Mouse (Mus musculus): ENCODE data around the gene Psmb5.

Psmb5 gene

GRCm38 (mm10) chr14:54617897-54618365 is at the start of gene Psmb5:
Gene Psmb5, minus strand, starts transcription at chr14:54618022.
- Histone ChIP-seq H3K4me3 (replicated peaks; ENCODE audit: low read length) (peak within 1 kb of the TSS; percentile 86), H3K36me3 (ENCODE audit: insufficient read depth, low read length) (peaks cover 31% of the 10 kb centered on the region), H3K27me3 (ENCODE audit: insufficient read depth, low read length) (no peaks in the 10 kb centered on the region), H3K4me1 (replicated peaks; ENCODE audit: low read depth, low read length) (peaks cover 27% of the 10 kb centered on the region), H3K9me3 (ENCODE audit: low read length) (no peaks in the 10 kb centered on the region; the same call in 1 of the 2 replicates)
- no peak for TF ChIP-seq NANOG (IDR thresholded peaks at IDR 0.05; ENCODE audit: borderline replicate concordance, low read length)
- no peak for TF ChIP-seq CTCF (conservative IDR thresholded peaks at IDR 0.05; ENCODE audit: low read length)

- Histone ChIP-seq H3K9me3 (ENCODE audit: low read length) (no peaks in the 10 kb centered on the region), H3K4me1 (replicated peaks; ENCODE audit: low read depth, low read length) (peaks cover 5% of the 10 kb centered on the region), H3K36me3 (ENCODE audit: insufficient read depth, low read length) (peaks cover 88% of the 10 kb centered on the region), H3K27me3 (ENCODE audit: insufficient read depth, low read length) (no peaks in the 10 kb centered on the region), H3K4me3 (replicated peaks; ENCODE audit: low read length) (no peak overlapping the region)
- no peak for TF ChIP-seq POU5F1 (IDR thresholded peaks at IDR 0.05; ENCODE audit: borderline replicate concordance, low read length)
- no peak for TF ChIP-seq NANOG (IDR thresholded peaks at IDR 0.05; ENCODE audit: borderline replicate concordance, low read length)
- no peak for TF ChIP-seq CTCF (conservative IDR thresholded peaks at IDR 0.05; ENCODE audit: low read length)
These were observed 46.8 kb upstream of the Psmb5 start for GRCm38 (mm10) chr14:54664477-54665222.

- H3K36me3 ChIP-seq (ENCODE audit: insufficient read depth, low read length) = peaks cover 92% of the 10 kb centered on the region
These were observed 42.2 kb upstream of the Psmb5 start for GRCm38 (mm10) chr14:54660009-54660408.

GRCm38 (mm10) chr14:54653496-54653895 is 35.7 kb upstream of the Psmb5 start:
- TF ChIP-seq CTCF (conservative IDR thresholded peaks at IDR 0.05; ENCODE audit: low read length) = no peak
- no peak for TF ChIP-seq POU5F1 (IDR thresholded peaks at IDR 0.05; ENCODE audit: borderline replicate concordance, low read length)
- TF ChIP-seq NANOG (IDR thresholded peaks at IDR 0.05; ENCODE audit: borderline replicate concordance, low read length) = no peak
- H3K36me3 ChIP-seq (ENCODE audit: insufficient read depth, low read length) = peaks cover 75% of the 10 kb centered on the region
- H3K4me1 ChIP-seq (replicated peaks; ENCODE audit: low read depth, low read length) = peaks cover 58% of the 10 kb centered on the region
- no peaks in the 10 kb centered on the region for H3K27me3 ChIP-seq (ENCODE audit: insufficient read depth, low read length)
- no peaks in the 10 kb centered on the region for H3K9me3 ChIP-seq (ENCODE audit: low read length)
- peak overlapping the region; percentile 93 for H3K4me3 ChIP-seq (replicated peaks; ENCODE audit: low read length)

More at GRCm38 (mm10) chr14:54660009-54660408, 42.2 kb upstream of the Psmb5 start:
- Histone ChIP-seq H3K27me3 (ENCODE audit: insufficient read depth, low read length) (no peaks in the 10 kb centered on the region), H3K4me1 (replicated peaks; ENCODE audit: low read depth, low read length) (peaks cover 15% of the 10 kb centered on the region), H3K9me3 (ENCODE audit: low read length) (no peaks in the 10 kb centered on the region), H3K4me3 (replicated peaks; ENCODE audit: low read length) (no peak overlapping the region)
- TF ChIP-seq NANOG (IDR thresholded peaks at IDR 0.05; ENCODE audit: borderline replicate concordance, low read length) (no peak), CTCF (conservative IDR thresholded peaks at IDR 0.05; ENCODE audit: low read length) (peak; percentile 40; the same call in 1 of the 2 replicates)

GRCm38 (mm10) chr14:54652787-54653186 is 35.0 kb upstream of the Psmb5 start:
- H3K36me3 ChIP-seq (ENCODE audit: insufficient read depth, low read length) = peaks cover 75% of the 10 kb centered on the region
- H3K4me1 ChIP-seq (replicated peaks; ENCODE audit: low read depth, low read length) = peaks cover 65% of the 10 kb centered on the region
- peak overlapping the region; percentile 93 for H3K4me3 ChIP-seq (replicated peaks; ENCODE audit: low read length)
- H3K27me3 ChIP-seq (ENCODE audit: insufficient read depth, low read length) = no peaks in the 10 kb centered on the region
- TF ChIP-seq POU5F1 (IDR thresholded peaks at IDR 0.05; ENCODE audit: borderline replicate concordance, low read length) = no peak
- TF ChIP-seq NANOG (IDR thresholded peaks at IDR 0.05; ENCODE audit: borderline replicate concordance, low read length) = no peak
- no peak for TF ChIP-seq CTCF (conservative IDR thresholded peaks at IDR 0.05; ENCODE audit: low read length)
- no peaks in the 10 kb centered on the region for H3K9me3 ChIP-seq (ENCODE audit: low read length)

- Histone ChIP-seq H3K36me3 (ENCODE audit: insufficient read depth, low read length) (peaks cover 77% of the 10 kb centered on the region), H3K4me1 (replicated peaks; ENCODE audit: low read depth, low read length) (peaks cover 72% of the 10 kb centered on the region), H3K4me3 (replicated peaks; ENCODE audit: low read length) (peak overlapping the region; percentile 93), H3K27me3 (ENCODE audit: insufficient read depth, low read length) (no peaks in the 10 kb centered on the region), H3K9me3 (ENCODE audit: low read length) (no peaks in the 10 kb centered on the region)
- TF ChIP-seq CTCF (conservative IDR thresholded peaks at IDR 0.05; ENCODE audit: low read length) (no peak), POU5F1 (IDR thresholded peaks at IDR 0.05; ENCODE audit: borderline replicate concordance, low read length) (no peak), NANOG (IDR thresholded peaks at IDR 0.05; ENCODE audit: borderline replicate concordance, low read length) (no peak)
These were observed 33.7 kb upstream of the Psmb5 start for GRCm38 (mm10) chr14:54651556-54651955.

- Histone ChIP-seq H3K4me3 (replicated peaks; ENCODE audit: low read length) (0 out of 2 replicates have a peak overlapping the region, but pooled peaks have one; percentile 17), H3K4me1 (replicated peaks; ENCODE audit: low read depth, low read length) (peaks cover 78% of the 10 kb centered on the region), H3K9me3 (ENCODE audit: low read length) (no peaks in the 10 kb centered on the region), H3K36me3 (ENCODE audit: insufficient read depth, low read length) (peaks cover 77% of the 10 kb centered on the region), H3K27me3 (ENCODE audit: insufficient read depth, low read length) (no peaks in the 10 kb centered on the region)
- TF ChIP-seq NANOG (IDR thresholded peaks at IDR 0.05; ENCODE audit: borderline replicate concordance, low read length) (no peak), CTCF (conservative IDR thresholded peaks at IDR 0.05; ENCODE audit: low read length) (peak; percentile 95)
These were observed 33.0 kb upstream of the Psmb5 start for GRCm38 (mm10) chr14:54650621-54651454.

- H3K4me3 ChIP-seq (replicated peaks; ENCODE audit: low read length) = no peak overlapping the region
- H3K36me3 ChIP-seq (ENCODE audit: insufficient read depth, low read length) = peaks cover 97% of the 10 kb centered on the region
- H3K4me1 ChIP-seq (replicated peaks; ENCODE audit: low read depth, low read length) = peaks cover 92% of the 10 kb centered on the region
- H3K27me3 ChIP-seq (ENCODE audit: insufficient read depth, low read length) = no peaks in the 10 kb centered on the region
- H3K9me3 ChIP-seq (ENCODE audit: low read length) = no peaks in the 10 kb centered on the region
- no peak for TF ChIP-seq POU5F1 (IDR thresholded peaks at IDR 0.05; ENCODE audit: borderline replicate concordance, low read length)
- TF ChIP-seq NANOG (IDR thresholded peaks at IDR 0.05; ENCODE audit: borderline replicate concordance, low read length) = no peak
- no peak for TF ChIP-seq CTCF (conservative IDR thresholded peaks at IDR 0.05; ENCODE audit: low read length)
These were observed 30.1 kb upstream of the Psmb5 start for GRCm38 (mm10) chr14:54647900-54648299.

Measured in E14TG2a.4 (cell line).